Mouse (Mus musculus) heart, postnatal 4 days (tissue): ENCODE results near the gene Rfk. TPM values are rescaled to one million over a fixed set of nuclear protein-coding genes. Genes with fewer than 3 reads are reported as not detected.

Source experiments
- total RNA-seq, 2 experiments: library from RNA; stranded (reverse); gene quantifications; 2 replicates each; pipeline ENCODE4 v1.2.3; 2021

Gene Rfk
- total RNA-seq, 2 experiments from 2014 or later: 48.3 to 57.7 TPM

Other genes starting within 250 kb of the Rfk start
- 10 to 100 TPM; 10.2 to 10.8 TPM for gene Gcnt1, start 21.2 kb upstream of the Rfk start, total RNA-seq